Mouse (Mus musculus): ENCODE results near the gene Krba1. TPM values are rescaled to one million over a fixed set of nuclear protein-coding genes. Genes with fewer than 3 reads are reported as not detected.

The Krba1 gene
- polyA plus RNA-seq, 1 experiment, result 5.7 TPM

GRCm38 (mm10) chr6:48414886-48415285, 19.5 kb downstream of the Krba1 start:
- no peak overlapping the region for H3K4me3 ChIP-seq (replicated peaks; ENCODE audit: control insufficient read depth, low read depth, low read length)
- 89% methylated on average over 1 of the region's 1 CpGs for WGBS
- H3K4me1 ChIP-seq (ENCODE audit: control insufficient read depth, insufficient read depth, low read length), result no peaks in the 10 kb centered on the region
- TF ChIP-seq CTCF (IDR thresholded peaks at IDR 0.05; ENCODE audit: control insufficient read depth, insufficient read depth, low read length) (no peak), POLR2A (IDR thresholded peaks at IDR 0.05; ENCODE audit: borderline replicate concordance, control insufficient read depth, low read depth, low read length) (no peak)
- H3K27ac ChIP-seq (ENCODE audit: control insufficient read depth, insufficient read depth, low read depth, low read length, poor library complexity), result no peak overlapping the region

- 87% methylated on average over 7 of the region's 7 CpGs for WGBS
- Histone ChIP-seq H3K27ac (ENCODE audit: control insufficient read depth, insufficient read depth, low read depth, low read length, poor library complexity) (no peak overlapping the region), H3K4me3 (replicated peaks; ENCODE audit: control insufficient read depth, low read depth, low read length) (no peak overlapping the region), H3K4me1 (ENCODE audit: control insufficient read depth, insufficient read depth, low read length) (no peaks in the 10 kb centered on the region)
- TF ChIP-seq POLR2A (IDR thresholded peaks at IDR 0.05; ENCODE audit: borderline replicate concordance, control insufficient read depth, low read depth, low read length), result no peak
- TF ChIP-seq CTCF (IDR thresholded peaks at IDR 0.05; ENCODE audit: control insufficient read depth, insufficient read depth, low read length), result no peak
These were observed 20.2 kb downstream of the Krba1 start for GRCm38 (mm10) chr6:48415636-48416035.

- H3K27ac ChIP-seq (ENCODE audit: control insufficient read depth, insufficient read depth, low read depth, low read length, poor library complexity), result no peak overlapping the region
- no peak overlapping the region for H3K4me3 ChIP-seq (replicated peaks; ENCODE audit: control insufficient read depth, low read depth, low read length)
- no peaks in the 10 kb centered on the region for H3K4me1 ChIP-seq (ENCODE audit: control insufficient read depth, insufficient read depth, low read length)
- TF ChIP-seq CTCF (IDR thresholded peaks at IDR 0.05; ENCODE audit: control insufficient read depth, insufficient read depth, low read length), result no peak
- TF ChIP-seq POLR2A (IDR thresholded peaks at IDR 0.05; ENCODE audit: borderline replicate concordance, control insufficient read depth, low read depth, low read length), result no peak
- WGBS, result 70% methylated on average over 2 of the region's 2 CpGs
These were observed 21.1 kb downstream of the Krba1 start for GRCm38 (mm10) chr6:48416486-48416885.

- WGBS, result 4% methylated on average over 2 of the region's 2 CpGs
- H3K27ac ChIP-seq (ENCODE audit: control insufficient read depth, insufficient read depth, low read depth, low read length, poor library complexity), result no peak overlapping the region
- no peak overlapping the region for H3K4me3 ChIP-seq (replicated peaks; ENCODE audit: control insufficient read depth, low read depth, low read length)
- H3K4me1 ChIP-seq (ENCODE audit: control insufficient read depth, insufficient read depth, low read length), result no peaks in the 10 kb centered on the region
- TF ChIP-seq POLR2A (IDR thresholded peaks at IDR 0.05; ENCODE audit: borderline replicate concordance, control insufficient read depth, low read depth, low read length), result no peak
- no peak for TF ChIP-seq CTCF (IDR thresholded peaks at IDR 0.05; ENCODE audit: control insufficient read depth, insufficient read depth, low read length)
These were observed 25.3 kb downstream of the Krba1 start for GRCm38 (mm10) chr6:48420647-48421046.

GRCm38 (mm10) chr6:48423336-48423735, 27.9 kb downstream of the Krba1 start:
- no peaks in the 10 kb centered on the region for H3K4me1 ChIP-seq (ENCODE audit: control insufficient read depth, insufficient read depth, low read length)
- H3K27ac ChIP-seq (ENCODE audit: control insufficient read depth, insufficient read depth, low read depth, low read length, poor library complexity), result no peak overlapping the region
- no peak for TF ChIP-seq POLR2A (IDR thresholded peaks at IDR 0.05; ENCODE audit: borderline replicate concordance, control insufficient read depth, low read depth, low read length)
- no peak for TF ChIP-seq CTCF (IDR thresholded peaks at IDR 0.05; ENCODE audit: control insufficient read depth, insufficient read depth, low read length)
- WGBS, result 82% methylated on average over 3 of the region's 3 CpGs
- no peak overlapping the region for H3K4me3 ChIP-seq (replicated peaks; ENCODE audit: control insufficient read depth, low read depth, low read length)

GRCm38 (mm10) chr6:48424074-48424473, 28.7 kb downstream of the Krba1 start:
- WGBS, result 69% methylated on average over 5 of the region's 5 CpGs
- TF ChIP-seq POLR2A (IDR thresholded peaks at IDR 0.05; ENCODE audit: borderline replicate concordance, control insufficient read depth, low read depth, low read length) (no peak), CTCF (IDR thresholded peaks at IDR 0.05; ENCODE audit: control insufficient read depth, insufficient read depth, low read length) (no peak)
- Histone ChIP-seq H3K27ac (ENCODE audit: control insufficient read depth, insufficient read depth, low read depth, low read length, poor library complexity) (no peak overlapping the region), H3K4me1 (ENCODE audit: control insufficient read depth, insufficient read depth, low read length) (no peaks in the 10 kb centered on the region), H3K4me3 (replicated peaks; ENCODE audit: control insufficient read depth, low read depth, low read length) (no peak overlapping the region)

GRCm38 (mm10) chr6:48426956-48427355, 31.6 kb downstream of the Krba1 start:
- 85% methylated on average over 5 of the region's 5 CpGs for WGBS
- TF ChIP-seq CTCF (IDR thresholded peaks at IDR 0.05; ENCODE audit: control insufficient read depth, insufficient read depth, low read length) (no peak), POLR2A (IDR thresholded peaks at IDR 0.05; ENCODE audit: borderline replicate concordance, control insufficient read depth, low read depth, low read length) (no peak)
- H3K27ac ChIP-seq (ENCODE audit: control insufficient read depth, insufficient read depth, low read depth, low read length, poor library complexity), result no peak overlapping the region
- H3K4me1 ChIP-seq (ENCODE audit: control insufficient read depth, insufficient read depth, low read length), result no peaks in the 10 kb centered on the region
- H3K4me3 ChIP-seq (replicated peaks; ENCODE audit: control insufficient read depth, low read depth, low read length), result no peak overlapping the region

- no peak overlapping the region for H3K4me3 ChIP-seq (replicated peaks; ENCODE audit: control insufficient read depth, low read depth, low read length)
- TF ChIP-seq CTCF (IDR thresholded peaks at IDR 0.05; ENCODE audit: control insufficient read depth, insufficient read depth, low read length) (no peak), POLR2A (IDR thresholded peaks at IDR 0.05; ENCODE audit: borderline replicate concordance, control insufficient read depth, low read depth, low read length) (no peak)
- H3K4me1 ChIP-seq (ENCODE audit: control insufficient read depth, insufficient read depth, low read length), result no peaks in the 10 kb centered on the region
- 43% methylated on average over 4 of the region's 4 CpGs for WGBS
- no peak overlapping the region for H3K27ac ChIP-seq (ENCODE audit: control insufficient read depth, insufficient read depth, low read depth, low read length, poor library complexity)
These were observed 33.6 kb downstream of the Krba1 start for GRCm38 (mm10) chr6:48428769-48429557.
